Mouse (Mus musculus) T-cell, adult 2 months (primary cell): ENCODE data around the gene Cort.
"Not testable (repeated sequence)": the region's sequence is repeated elsewhere in the genome, so short reads cannot be mapped to it uniquely, and the experiment has no call there.

Experiments
- DNase-seq: peaks from one replicate; pipeline ENCODE4 v3.0.0; 2022; ENCODE audit warnings: low spot score

Cort gene

GRCm38 (mm10) chr4:149147528-149147927 lies 21.0 kb upstream of the Cort start:
- DNase-seq: no peak

- DNase-seq: no peak
These were observed 18.6 kb upstream of the Cort start for GRCm38 (mm10) chr4:149145151-149145550.

- peak; percentile 81 for DNase-seq
These were observed 17.9 kb upstream of the Cort start for GRCm38 (mm10) chr4:149144459-149144858.

- DNase-seq: no peak
These were observed 17.0 kb upstream of the Cort start for GRCm38 (mm10) chr4:149143594-149143993.

- no peak for DNase-seq
These were observed 12.0 kb upstream of the Cort start for GRCm38 (mm10) chr4:149138515-149138914.

- DNase-seq: peak; percentile 85
These were observed 10.6 kb upstream of the Cort start, which contains the start of gene Cenps for GRCm38 (mm10) chr4:149136982-149137770. Cenps (minus strand) TSS chr4:149137629.

GRCm38 (mm10) chr4:149136116-149136850 lies 9.7 kb upstream of the Cort start:
- DNase-seq: no peak

GRCm38 (mm10) chr4:149133395-149133794 lies 6.8 kb upstream of the Cort start:
- no peak for DNase-seq

GRCm38 (mm10) chr4:149131789-149132565 lies 5.4 kb upstream of the Cort start:
- DNase-seq: no peak

- no peak for DNase-seq
These were observed 4.6 kb upstream of the Cort start for GRCm38 (mm10) chr4:149131021-149131752.

- no peak for DNase-seq
These were observed 1.9 kb upstream of the Cort start for GRCm38 (mm10) chr4:149128467-149128866.

- no peak for DNase-seq
These were observed 451 bp downstream of the Cort start for GRCm38 (mm10) chr4:149126115-149126509.

GRCm38 (mm10) chr4:149125341-149126114 lies 1.0 kb downstream of the Cort start:
- no peak for DNase-seq

- DNase-seq: no peak
These were observed 3.1 kb downstream of the Cort start for GRCm38 (mm10) chr4:149123432-149123831.

- not testable (repeated sequence) for DNase-seq
These were observed 6.5 kb downstream of the Cort start for GRCm38 (mm10) chr4:149119978-149120562.

- DNase-seq: peak; percentile 87
These were observed 22.5 kb downstream of the Cort start, which contains the start of gene Dffa for GRCm38 (mm10) chr4:149103875-149104561. Dffa (plus strand) TSS chr4:149104146.

GRCm38 (mm10) chr4:149101456-149101855 lies 25.1 kb downstream of the Cort start:
- no peak for DNase-seq

- not testable (repeated sequence) for DNase-seq
These were observed 26.1 kb downstream of the Cort start for GRCm38 (mm10) chr4:149100449-149100848.

- peak; percentile 83 for DNase-seq
These were observed 27.1 kb downstream of the Cort start, which contains the start of gene Pex14 for GRCm38 (mm10) chr4:149099369-149100017. Pex14 (minus strand) TSS chr4:149099876.
